Mouse (Mus musculus) intestine, embryonic 15.5 days (tissue): ENCODE data around the gene Foxo3. TPM values are rescaled to one million over a fixed set of nuclear protein-coding genes. Genes with fewer than 3 reads are reported as not detected.

Experiments used
- ATAC-seq: fragments of 200-750 bp; cut with Nextera tagmentation; 2 replicates; pipeline ENCODE4 v1.8.0; 2017; ENCODE audit warnings: moderate TSS enrichment, moderate library complexity
- H3K27ac ChIP-seq: fragments of 300-500 bp; sonication (generic); 2 replicates; pipeline ENCODE4 v1.5.1; 2015; ENCODE audit warnings: mild to moderate bottlenecking, inconsistent platforms
- H3K27me3 ChIP-seq: fragments of 300-500 bp; sonication (generic); replicated peaks from 2 replicates; pipeline ENCODE4 v1.6.1; 2015; ENCODE audit warnings: inconsistent platforms
- H3K36me3 ChIP-seq: fragments of 300-500 bp; sonication (generic); 2 replicates; pipeline ENCODE4 v1.6.1; 2015; ENCODE audit warnings: inconsistent platforms
- H3K4me1 ChIP-seq: fragments of 300-500 bp; sonication (generic); replicated peaks from 2 replicates; pipeline ENCODE4 v1.6.1; 2015; ENCODE audit warnings: inconsistent platforms
- H3K4me2 ChIP-seq: fragments of 300-500 bp; sonication (generic); replicated peaks from 2 replicates; pipeline ENCODE4 v1.6.1; 2015; ENCODE audit warnings: mild to moderate bottlenecking, inconsistent platforms
- H3K4me3 ChIP-seq: fragments of 300-500 bp; sonication (generic); replicated peaks from 2 replicates; pipeline ENCODE4 v1.5.1; 2015; ENCODE audit warnings: inconsistent platforms
- H3K9ac ChIP-seq: fragments of 300-500 bp; sonication (generic); 2 replicates; pipeline ENCODE4 v1.6.1; 2015; ENCODE audit warnings: inconsistent platforms
- H3K9me3 ChIP-seq: fragments of 300-500 bp; sonication (generic); 2 replicates; pipeline ENCODE4 v1.6.1; 2016; ENCODE audit warnings: inconsistent platforms
- WGBS: fragments of 180-500 bp; shearing (Covaris S2); methylation state at CpG from one replicate; pipeline ENCODE4 v1.1.7; 2015; 5-methylcytosine and 5-hydroxymethylcytosine counted together
- polyA plus RNA-seq: library from polyadenylated mRNA; unstranded; fragments of >200 nt; fragmentation: Nextera tagmentation; extraction: Ambion mirVana; gene quantifications from 2 replicates; pipeline ENCODE4 v1.2.1, GENCODE M21; 2015

The Foxo3 gene
- polyA plus RNA-seq, 1 experiment from 2014 or later = 7.6 TPM

- H3K27ac ChIP-seq = no peak overlapping the region
- 57% methylated on average over 5 of the region's 5 CpGs for WGBS
- no peak overlapping the region for H3K4me2 ChIP-seq
These were observed 131.8 kb downstream of the Foxo3 start for GRCm38 (mm10) chr10:42144788-42145187.

GRCm38 (mm10) chr10:42144176-42144575, 132.4 kb downstream of the Foxo3 start:
- no peak overlapping the region for H3K9ac ChIP-seq
- H3K4me2 ChIP-seq = no peak overlapping the region
- no peak overlapping the region for H3K4me3 ChIP-seq
- H3K4me1 ChIP-seq = 0 out of 2 replicates have a peak, but pooled peaks cover 3% of the 10 kb centered on the region
- H3K27ac ChIP-seq = no peak overlapping the region
- H3K36me3 ChIP-seq = no peaks in the 10 kb centered on the region
- WGBS = 29% methylated on average over 2 of the region's 2 CpGs
- no peak for ATAC-seq
- no peaks in the 10 kb centered on the region for H3K9me3 ChIP-seq
- H3K27me3 ChIP-seq = no peaks in the 10 kb centered on the region

More at GRCm38 (mm10) chr10:42144788-42145187, 131.8 kb downstream of the Foxo3 start:
- Histone ChIP-seq H3K4me3 (no peak overlapping the region), H3K9me3 (no peaks in the 10 kb centered on the region), H3K4me1 (0 out of 2 replicates have a peak, but pooled peaks cover 3% of the 10 kb centered on the region), H3K9ac (no peak overlapping the region), H3K27me3 (no peaks in the 10 kb centered on the region), H3K36me3 (no peaks in the 10 kb centered on the region)
- ATAC-seq = no peak

GRCm38 (mm10) chr10:42142791-42143190, 133.8 kb downstream of the Foxo3 start:
- ATAC-seq = no peak
- 96% methylated on average over 1 of the region's 1 CpGs for WGBS
- no peak overlapping the region for H3K27ac ChIP-seq
- no peak overlapping the region for H3K4me3 ChIP-seq
- H3K4me1 ChIP-seq = 0 out of 2 replicates have a peak, but pooled peaks cover 3% of the 10 kb centered on the region
- H3K36me3 ChIP-seq = no peaks in the 10 kb centered on the region
- no peaks in the 10 kb centered on the region for H3K9me3 ChIP-seq
- H3K27me3 ChIP-seq = no peaks in the 10 kb centered on the region
- H3K4me2 ChIP-seq = no peak overlapping the region
- no peak overlapping the region for H3K9ac ChIP-seq

GRCm38 (mm10) chr10:42142081-42142480, 134.5 kb downstream of the Foxo3 start:
- WGBS = 57% methylated on average over 9 of the region's 9 CpGs
- no peak overlapping the region for H3K9ac ChIP-seq
- H3K27me3 ChIP-seq = no peaks in the 10 kb centered on the region
- no peaks in the 10 kb centered on the region for H3K9me3 ChIP-seq
- H3K4me1 ChIP-seq = 0 out of 2 replicates have a peak, but pooled peaks cover 3% of the 10 kb centered on the region
- no peak overlapping the region for H3K4me2 ChIP-seq
- ATAC-seq = no peak
- H3K36me3 ChIP-seq = no peaks in the 10 kb centered on the region
- H3K4me3 ChIP-seq = no peak overlapping the region
- no peak overlapping the region for H3K27ac ChIP-seq

GRCm38 (mm10) chr10:42139749-42140148, 136.8 kb downstream of the Foxo3 start:
- Histone ChIP-seq H3K4me2 (no peak overlapping the region), H3K4me3 (no peak overlapping the region), H3K27me3 (no peaks in the 10 kb centered on the region), H3K27ac (no peak overlapping the region), H3K36me3 (no peaks in the 10 kb centered on the region), H3K9ac (no peak overlapping the region), H3K9me3 (no peaks in the 10 kb centered on the region), H3K4me1 (peaks cover 3% of the 10 kb centered on the region; the same call in 1 of the 2 replicates)
- WGBS = 68% methylated on average over 1 of the region's 1 CpGs
- ATAC-seq = no peak

GRCm38 (mm10) chr10:42134759-42135702, 141.5 kb downstream of the Foxo3 start:
- no peak overlapping the region for H3K4me3 ChIP-seq
- no peak overlapping the region for H3K4me2 ChIP-seq
- H3K9me3 ChIP-seq = no peaks in the 10 kb centered on the region
- no peak for ATAC-seq
- H3K27me3 ChIP-seq = no peaks in the 10 kb centered on the region
- H3K4me1 ChIP-seq = no peaks in the 10 kb centered on the region; the same call in 1 of the 2 replicates
- H3K36me3 ChIP-seq = no peaks in the 10 kb centered on the region
- 58% methylated on average over 14 of the region's 14 CpGs for WGBS
- H3K27ac ChIP-seq = no peak overlapping the region
- no peak overlapping the region for H3K9ac ChIP-seq

Other genes with a start within 250 kb of the Foxo3 start
- 10.9 and 11.0 TPM in 2 replicates for gene Afg1l, start 201.8 kb upstream of the Foxo3 start, polyA plus RNA-seq
- 439 and 443 TPM in 2 replicates for gene Snx3, start 225.3 kb upstream of the Foxo3 start, polyA plus RNA-seq